16 mouse cellular contexts compared by ENCODE assay signal in genomic region chr11:78372610-78373009, GRCm38 (mm10). TPM values are rescaled to one million over a fixed set of nuclear protein-coding genes. Genes with fewer than 3 reads are reported as not detected.
DNase-seq lines count a peak whose midpoint lies in the region; ATAC-seq and TF ChIP-seq lines count a peak whose summit lies in the region.
"Had no signal": no experiment of that assay in that cellular context is flagged by ENCODE, and none has a peak within 500 bp of the region (broad histone marks: within the 10 kb centered on the region; RNA-seq: fewer than 3 reads in every experiment).

No protein-coding gene starts in this region.

- H3K9ac ChIP-seq in heart, embryonic 12.5 days: 0 out of 2 replicates have a peak overlapping the region, but pooled peaks have one; percentile 12
- 0 out of 2 replicates have a peak overlapping the region, but pooled peaks have one; percentile 6 for H3K9ac ChIP-seq in midbrain, embryonic 14.5 days (replicated peaks; ENCODE audit: low read length)
- H3K9ac ChIP-seq: embryonic facial prominence, embryonic 15.5 days; lung, embryonic 14.5 days had no signal

- no peak for TF ChIP-seq POLR2A in kidney, adult 2 months (IDR thresholded peaks at IDR 0.05; ENCODE audit: low read depth, low read length)

- no peaks in the 10 kb centered on the region for H3K36me3 ChIP-seq in heart, embryonic 12.5 days
- no peaks in the 10 kb centered on the region for H3K36me3 ChIP-seq in midbrain, embryonic 14.5 days (ENCODE audit: control insufficient read depth, insufficient read depth, low read length)
- no peaks in the 10 kb centered on the region for H3K36me3 ChIP-seq in midbrain, embryonic 10.5 days
- no peaks in the 10 kb centered on the region for H3K36me3 ChIP-seq in kidney, adult 2 months (ENCODE audit: control insufficient read depth, insufficient read depth, low read length)
- H3K36me3 ChIP-seq: embryonic facial prominence, embryonic 15.5 days had no signal

- no peak overlapping the region for H3K27ac ChIP-seq in heart, embryonic 12.5 days (ENCODE audit: poor library complexity, severe bottlenecking)
- H3K27ac ChIP-seq in midbrain, embryonic 14.5 days (replicated peaks; ENCODE audit: low read depth, low read length): no peak overlapping the region
- H3K27ac ChIP-seq in midbrain, embryonic 10.5 days (replicated peaks): no peak overlapping the region; the same call in 1 of the 2 replicates
- H3K27ac ChIP-seq in kidney, adult 2 months (ENCODE audit: insufficient read depth, low read depth, low read length): no peak overlapping the region
- H3K27ac ChIP-seq: embryonic facial prominence, embryonic 15.5 days had no signal

- peaks cover 11% of the 10 kb centered on the region for H3K27me3 ChIP-seq in heart, embryonic 12.5 days (replicated peaks)
- H3K27me3 ChIP-seq in midbrain, embryonic 14.5 days (ENCODE audit: control insufficient read depth, insufficient read depth, low read length): no peaks in the 10 kb centered on the region
- no peaks in the 10 kb centered on the region for H3K27me3 ChIP-seq in midbrain, embryonic 10.5 days (ENCODE audit: low read depth, poor library complexity, severe bottlenecking)
- no peaks in the 10 kb centered on the region for H3K27me3 ChIP-seq in kidney, adult 2 months (replicated peaks; ENCODE audit: control insufficient read depth, insufficient read depth, low read length)
- H3K27me3 ChIP-seq: embryonic facial prominence, embryonic 15.5 days had no signal

- no peaks in the 10 kb centered on the region for H3K4me1 ChIP-seq in heart, embryonic 12.5 days (replicated peaks)
- H3K4me1 ChIP-seq in midbrain, embryonic 14.5 days (ENCODE audit: control insufficient read depth, insufficient read depth, low read length): no peaks in the 10 kb centered on the region
- peaks cover 22% of the 10 kb centered on the region; the same call in 1 of the 2 replicates for H3K4me1 ChIP-seq in midbrain, embryonic 10.5 days
- H3K4me1 ChIP-seq in kidney, adult 2 months (ENCODE audit: control insufficient read depth, insufficient read depth, low read length): no peaks in the 10 kb centered on the region

- WGBS in heart, embryonic 12.5 days: 57% methylated on average over 7 of the region's 7 CpGs
- WGBS in midbrain, embryonic 14.5 days: 49% methylated on average over 7 of the region's 7 CpGs
- WGBS in midbrain, embryonic 10.5 days: 70% methylated on average over 7 of the region's 7 CpGs
- 59% methylated on average over 7 of the region's 7 CpGs for WGBS in kidney, adult 2 months

- no peak for TF ChIP-seq CTCF in kidney, adult 2 months (conservative IDR thresholded peaks at IDR 0.05; ENCODE audit: insufficient read depth, insufficient read length, low read depth, low read length)

- H3K9me3 ChIP-seq in heart, embryonic 12.5 days (replicated peaks): no peaks in the 10 kb centered on the region
- no peaks in the 10 kb centered on the region for H3K9me3 ChIP-seq in midbrain, embryonic 14.5 days (ENCODE audit: control insufficient read depth, low read length)
- no peaks in the 10 kb centered on the region for H3K9me3 ChIP-seq in midbrain, embryonic 10.5 days (replicated peaks)
- H3K9me3 ChIP-seq: embryonic facial prominence, embryonic 15.5 days had no signal

- DNase-seq in heart, adult 8-10 months (ENCODE audit: low spot score): no peak
- peak; percentile 9 for DNase-seq in midbrain, embryonic 14.5 days
- DNase-seq in midbrain, embryonic 10.5 days (ENCODE audit: low spot score): no peak
- peak; percentile 69 for DNase-seq in kidney, adult 2 months
- DNase-seq in retina, postnatal 1 day: peak; percentile 34
- no peak for DNase-seq in cerebellum, adult 8-10 months
- DNase-seq in c-Kit-positive CD71-positive TER-119-positive erythroid progenitor cells, embryonic 14.5 days (ENCODE audit: low spot score): no peak
- DNase-seq: cerebellum, postnatal 25 days; lung, embryonic 14.5 days had no signal

- ATAC-seq in heart, embryonic 12.5 days (ENCODE audit: insufficient number of reproducible peaks, low FRiP score): no peak
- no peak for ATAC-seq in midbrain, embryonic 14.5 days (ENCODE audit: low FRiP score, low TSS enrichment)

- no peak overlapping the region for H3K4me2 ChIP-seq in heart, embryonic 12.5 days
- H3K4me2 ChIP-seq in midbrain, embryonic 14.5 days (ENCODE audit: low read length): no peak overlapping the region
- H3K4me2 ChIP-seq: embryonic facial prominence, embryonic 15.5 days; lung, embryonic 14.5 days had no signal

- no peak overlapping the region for H3K4me3 ChIP-seq in heart, embryonic 12.5 days
- H3K4me3 ChIP-seq in midbrain, embryonic 14.5 days (replicated peaks; ENCODE audit: low read depth, low read length): no peak overlapping the region
- H3K4me3 ChIP-seq in midbrain, embryonic 10.5 days: no peak overlapping the region
- no peak overlapping the region for H3K4me3 ChIP-seq in kidney, adult 2 months (ENCODE audit: insufficient read depth, low read depth, low read length)
- H3K4me3 ChIP-seq: embryonic facial prominence, embryonic 15.5 days had no signal

RNA-seq across cellular contexts. Expression of gene Foxn1, which starts 13.7 kb away (rescaled TPM):
- polyA plus RNA-seq in heart, embryonic 12.5 days (2016; fragmentation: Nextera tagmentation; extraction: Ambion mirVana): not detected in 2 replicates
- total RNA-seq in heart, adult 8-10 months (2022): not detected
- not detected in 2 replicates for polyA plus RNA-seq in midbrain, embryonic 14.5 days (2014; fragmentation: Nextera tagmentation; extraction: Ambion mirVana)
- polyA plus RNA-seq in midbrain, embryonic 10.5 days (2016; fragmentation: Nextera tagmentation; extraction: Ambion mirVana): not detected in 2 replicates
- polyA plus RNA-seq in kidney, adult 2 months (2012; rRNA removed): 0.03 and 0.05 TPM in 2 replicates
- total RNA-seq: layer of hippocampus, adult 18-20 months; left cerebral cortex, postnatal 36 days had no signal
- polyA plus RNA-seq: heart, postnatal 0 days; lung, embryonic 14.5 days; neural tube, embryonic 14.5 days; testis, adult 2 months had no signal

RNA-seq across cellular contexts. Expression of gene Unc119, which starts 29.3 kb away (rescaled TPM):
- 45.6 and 47.7 TPM in 2 replicates for polyA plus RNA-seq in heart, embryonic 12.5 days (2016; fragmentation: Nextera tagmentation; extraction: Ambion mirVana)
- total RNA-seq in heart, adult 8-10 months (2022): 1 to 10 TPM; 3.5 to 6.8 (median 4.8) TPM
- 78.3 and 98.1 TPM in 2 replicates for polyA plus RNA-seq in midbrain, embryonic 14.5 days (2014; fragmentation: Nextera tagmentation; extraction: Ambion mirVana)
- 57.7 and 61.7 TPM in 2 replicates for polyA plus RNA-seq in midbrain, embryonic 10.5 days (2016; fragmentation: Nextera tagmentation; extraction: Ambion mirVana)
- polyA plus RNA-seq in kidney, adult 2 months (2012; rRNA removed): 20.3 and 20.8 TPM in 2 replicates

RNA-seq across cellular contexts. Expression of gene Pigs, which starts 44.4 kb away (rescaled TPM):
- 71.4 and 75.6 TPM in 2 replicates for polyA plus RNA-seq in heart, embryonic 12.5 days (2016; fragmentation: Nextera tagmentation; extraction: Ambion mirVana)
- total RNA-seq in heart, adult 8-10 months (2022): 10 to 100 TPM; 24.6 to 27.1 (median 25.1) TPM
- 54.7 and 63.6 TPM in 2 replicates for polyA plus RNA-seq in midbrain, embryonic 14.5 days (2014; fragmentation: Nextera tagmentation; extraction: Ambion mirVana)
- polyA plus RNA-seq in midbrain, embryonic 10.5 days (2016; fragmentation: Nextera tagmentation; extraction: Ambion mirVana): 74.0 and 78.5 TPM in 2 replicates
- 69.1 and 79.1 TPM in 2 replicates for polyA plus RNA-seq in kidney, adult 2 months (2012; rRNA removed)

RNA-seq across cellular contexts. Expression of gene Slc13a2, which starts 49.4 kb away (rescaled TPM):
- polyA plus RNA-seq in heart, embryonic 12.5 days (2016; fragmentation: Nextera tagmentation; extraction: Ambion mirVana): not detected in 2 replicates
- not detected for total RNA-seq in heart, adult 8-10 months (2022)
- not detected in 2 replicates for polyA plus RNA-seq in midbrain, embryonic 14.5 days (2014; fragmentation: Nextera tagmentation; extraction: Ambion mirVana)
- not detected in 2 replicates for polyA plus RNA-seq in midbrain, embryonic 10.5 days (2016; fragmentation: Nextera tagmentation; extraction: Ambion mirVana)
- polyA plus RNA-seq in kidney, adult 2 months (2012; rRNA removed): 91.0 and 105 TPM in 2 replicates
- total RNA-seq: layer of hippocampus, adult 18-20 months; left cerebral cortex, postnatal 36 days had no signal
- polyA plus RNA-seq: heart, postnatal 0 days; lung, embryonic 14.5 days; neural tube, embryonic 14.5 days had no signal

RNA-seq across cellular contexts. Expression of gene Aldoc, which starts 49.8 kb away (rescaled TPM):
- 10.0 and 12.6 TPM in 2 replicates for polyA plus RNA-seq in heart, embryonic 12.5 days (2016; fragmentation: Nextera tagmentation; extraction: Ambion mirVana)
- total RNA-seq in heart, adult 8-10 months (2022): 1 to 10 TPM in 3 of 4 experiments, under 1 TPM in 1; 0.75 to 1.8 (median 1.3) TPM
- 71.2 and 89.5 TPM in 2 replicates for polyA plus RNA-seq in midbrain, embryonic 14.5 days (2014; fragmentation: Nextera tagmentation; extraction: Ambion mirVana)
- 1.5 and 1.6 TPM in 2 replicates for polyA plus RNA-seq in midbrain, embryonic 10.5 days (2016; fragmentation: Nextera tagmentation; extraction: Ambion mirVana)
- 36.2 and 43.5 TPM in 2 replicates for polyA plus RNA-seq in kidney, adult 2 months (2012; rRNA removed)

Comparison
In these comparisons a context has a peak if more than half of its experiments do, and no peak if none do; other contexts are left out.
1. DNase-seq: peak in midbrain, embryonic 14.5 days (single experiment), kidney, adult 2 months (single experiment) and retina, postnatal 1 day (single experiment); none in heart, adult 8-10 months (single experiment), midbrain, embryonic 10.5 days (single experiment), cerebellum, adult 8-10 months (single experiment) and c-Kit-positive CD71-positive TER-119-positive erythroid progenitor cells, embryonic 14.5 days (single experiment).